Mouse (Mus musculus): Measurements from ENCODE around the gene Foxn3. TPM values are rescaled to one million over a fixed set of nuclear protein-coding genes. Genes with fewer than 3 reads are reported as not detected.
A peak's percentile ranks its signal among the peaks of the same experiment; 100 is the strongest.

Gene Foxn3
- total and polyA plus RNA-seq, 2 experiments, result 21.1 to 27.3 TPM

GRCm38 (mm10) chr12:99220333-99220732 lies 343.0 kb downstream of the Foxn3 start:
- no peak for DNase-seq (ENCODE audit: extremely low read depth, low read depth, low spot score)

DNA sequence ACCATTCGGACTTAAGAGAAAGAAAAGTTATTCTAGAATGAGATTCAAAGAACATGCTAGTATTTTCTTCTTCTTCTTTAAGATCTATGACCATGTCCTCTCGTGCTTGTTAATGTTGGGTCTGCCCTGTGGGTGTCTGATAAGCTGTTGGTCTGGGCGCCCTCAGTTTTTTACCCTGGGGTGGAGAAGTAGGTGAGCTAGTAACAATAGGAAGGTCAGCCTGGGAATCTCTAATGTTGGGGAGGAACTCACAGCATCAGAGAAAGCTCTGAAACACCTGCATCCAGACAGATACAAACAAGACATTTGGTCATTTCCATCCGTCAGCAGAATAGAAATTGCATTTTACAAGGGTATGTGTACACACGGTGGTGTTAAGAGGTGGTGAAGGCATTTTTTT lies 343.6 kb downstream of the Foxn3 start:
- Histone ChIP-seq H3K27me3 (ENCODE audit: control insufficient read depth, insufficient read depth, low read length) (no peaks in the 10 kb centered on the region), H3K9ac (ENCODE audit: low read depth, low read length) (no peak overlapping the region), H3K27ac (replicated peaks; ENCODE audit: insufficient read depth, low read depth, low read length) (no peak overlapping the region), H3K36me3 (ENCODE audit: control insufficient read depth, insufficient read depth, low read length) (no peaks in the 10 kb centered on the region), H3K4me1 (ENCODE audit: control insufficient read depth, insufficient read depth, low read length) (no peaks in the 10 kb centered on the region), H3K79me2 (ENCODE audit: control insufficient read depth, insufficient read depth, low read length) (peaks cover 19% of the 10 kb centered on the region), H3K4me3 (ENCODE audit: insufficient read depth, low read depth, low read length) (no peak overlapping the region)
- no peak for TF ChIP-seq CTCF (IDR thresholded peaks at IDR 0.05; ENCODE audit: low read depth, low read length)
- no peak for TF ChIP-seq POLR2A (IDR thresholded peaks at IDR 0.05; ENCODE audit: extremely low read depth, insufficient read depth, low read length)
- WGBS, result 96% methylated on average over 5 of the region's 5 CpGs
- DNase-seq (ENCODE audit: extremely low read depth, low read depth, low spot score), result no peak

More at GRCm38 (mm10) chr12:99220333-99220732, 343.0 kb downstream of the Foxn3 start:
- H3K27ac ChIP-seq (replicated peaks; ENCODE audit: insufficient read depth, low read depth, low read length), result no peak overlapping the region
- H3K4me3 ChIP-seq (ENCODE audit: insufficient read depth, low read depth, low read length), result no peak overlapping the region
- H3K4me1 ChIP-seq (ENCODE audit: control insufficient read depth, insufficient read depth, low read length), result no peaks in the 10 kb centered on the region
- no peak for TF ChIP-seq POLR2A (IDR thresholded peaks at IDR 0.05; ENCODE audit: extremely low read depth, insufficient read depth, low read length)
- no peak for TF ChIP-seq CTCF (IDR thresholded peaks at IDR 0.05; ENCODE audit: low read depth, low read length)
- no peak overlapping the region for H3K9ac ChIP-seq (ENCODE audit: low read depth, low read length)
- no peaks in the 10 kb centered on the region for H3K27me3 ChIP-seq (ENCODE audit: control insufficient read depth, insufficient read depth, low read length)
- H3K79me2 ChIP-seq (ENCODE audit: control insufficient read depth, insufficient read depth, low read length), result peaks cover 24% of the 10 kb centered on the region
- WGBS, result 92% methylated on average over 8 of the region's 8 CpGs
- H3K36me3 ChIP-seq (ENCODE audit: control insufficient read depth, insufficient read depth, low read length), result no peaks in the 10 kb centered on the region

DNA sequence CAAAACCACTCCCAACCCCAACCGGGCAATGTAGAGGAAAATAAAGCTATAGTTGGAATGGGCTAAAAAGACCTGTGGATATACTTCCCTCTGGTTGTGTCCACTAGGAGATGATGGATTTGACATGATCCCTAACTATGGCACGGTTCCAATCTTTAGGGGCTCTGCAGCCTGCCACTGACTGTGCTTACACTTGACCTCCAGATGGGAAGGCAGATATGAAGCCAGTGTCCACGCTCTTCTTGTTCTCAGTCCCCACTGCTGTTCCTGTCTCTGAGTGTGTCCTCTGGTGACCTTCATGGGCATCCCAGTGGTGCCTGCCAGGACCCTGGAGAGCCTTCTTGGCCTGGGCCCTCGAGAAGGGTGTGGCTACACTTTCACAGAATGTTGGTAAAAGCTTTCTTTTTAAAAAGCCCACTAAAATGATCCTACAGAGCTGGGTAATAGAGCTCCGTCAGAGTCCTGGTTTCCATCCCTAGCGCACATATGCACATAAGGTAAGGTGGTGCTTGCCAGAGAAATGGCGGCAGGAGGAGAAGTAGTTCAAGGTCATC lies 346.2 kb downstream of the Foxn3 start:
- peaks cover 9% of the 10 kb centered on the region; the same call in 1 of the 2 replicates for H3K79me2 ChIP-seq (ENCODE audit: control insufficient read depth, insufficient read depth, low read length)
- no peaks in the 10 kb centered on the region for H3K27me3 ChIP-seq (ENCODE audit: control insufficient read depth, insufficient read depth, low read length)
- H3K9ac ChIP-seq (ENCODE audit: low read depth, low read length), result no peak overlapping the region
- H3K36me3 ChIP-seq (ENCODE audit: control insufficient read depth, insufficient read depth, low read length), result no peaks in the 10 kb centered on the region
- H3K4me3 ChIP-seq (ENCODE audit: insufficient read depth, low read depth, low read length), result no peak overlapping the region
- H3K27ac ChIP-seq (replicated peaks; ENCODE audit: insufficient read depth, low read depth, low read length), result no peak overlapping the region
- TF ChIP-seq POLR2A (IDR thresholded peaks at IDR 0.05; ENCODE audit: extremely low read depth, insufficient read depth, low read length), result no peak
- 90% methylated on average over 7 of the region's 7 CpGs for WGBS
- no peaks in the 10 kb centered on the region for H3K4me1 ChIP-seq (ENCODE audit: control insufficient read depth, insufficient read depth, low read length)
- no peak for DNase-seq (ENCODE audit: extremely low read depth, low read depth, low spot score)

- Histone ChIP-seq H3K4me1 (ENCODE audit: control insufficient read depth, insufficient read depth, low read length) (no peaks in the 10 kb centered on the region), H3K27me3 (ENCODE audit: control insufficient read depth, insufficient read depth, low read length) (no peaks in the 10 kb centered on the region), H3K9ac (ENCODE audit: low read depth, low read length) (no peak overlapping the region), H3K79me2 (ENCODE audit: control insufficient read depth, insufficient read depth, low read length) (0 out of 2 replicates have a peak, but pooled peaks cover 5% of the 10 kb centered on the region), H3K4me3 (ENCODE audit: insufficient read depth, low read depth, low read length) (no peak overlapping the region), H3K27ac (replicated peaks; ENCODE audit: insufficient read depth, low read depth, low read length) (no peak overlapping the region), H3K36me3 (ENCODE audit: control insufficient read depth, insufficient read depth, low read length) (no peaks in the 10 kb centered on the region)
- no peak for TF ChIP-seq CTCF (IDR thresholded peaks at IDR 0.05; ENCODE audit: low read depth, low read length)
- no peak for TF ChIP-seq POLR2A (IDR thresholded peaks at IDR 0.05; ENCODE audit: extremely low read depth, insufficient read depth, low read length)
- no peak for DNase-seq (ENCODE audit: extremely low read depth, low read depth, low spot score)
- 90% methylated on average over 5 of the region's 5 CpGs for WGBS
Measured at GRCm38 (mm10) chr12:99216341-99216761, 347.0 kb downstream of the Foxn3 start.

DNA sequence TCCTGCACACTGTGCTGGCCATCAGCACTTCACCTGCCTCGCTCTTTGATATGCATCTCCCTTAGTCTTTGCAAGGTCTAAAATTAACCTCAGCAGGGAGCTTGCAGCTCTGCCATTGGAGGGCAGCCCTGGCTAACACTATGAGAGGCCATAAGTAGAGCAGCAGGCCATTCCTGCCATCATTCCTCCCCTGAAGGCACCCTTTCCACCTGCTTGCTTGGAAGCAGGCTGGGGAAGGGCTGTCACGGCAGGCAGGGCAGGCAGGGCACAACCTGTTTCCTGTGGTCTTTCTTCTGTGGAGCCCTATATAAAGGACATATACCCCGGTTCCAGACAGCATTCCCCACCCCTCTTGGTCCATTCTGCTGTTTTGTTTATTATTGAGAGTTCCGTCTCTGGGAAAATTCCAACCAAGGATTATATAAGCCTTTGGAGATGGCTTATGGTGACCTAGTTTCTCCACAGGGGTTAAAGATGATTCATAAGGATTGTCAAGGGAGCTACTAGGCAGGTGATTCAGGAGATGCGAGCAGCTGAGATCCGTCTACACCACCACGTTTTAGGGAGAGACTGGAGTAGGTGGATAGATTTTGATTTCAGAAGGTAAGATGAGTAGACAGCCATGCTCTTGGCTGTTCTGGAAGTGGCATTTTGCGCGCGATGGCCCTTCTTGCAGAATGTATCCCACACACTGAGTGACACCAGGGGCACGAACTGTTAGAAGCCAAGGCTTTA lies 347.7 kb downstream of the Foxn3 start:
- H3K4me1 ChIP-seq (ENCODE audit: control insufficient read depth, insufficient read depth, low read length), result no peaks in the 10 kb centered on the region
- DNase-seq (ENCODE audit: extremely low read depth, low read depth, low spot score), result peak; percentile 19
- TF ChIP-seq CTCF (IDR thresholded peaks at IDR 0.05; ENCODE audit: low read depth, low read length) (peak; percentile 21; the same call in 1 of the 2 replicates), POLR2A (IDR thresholded peaks at IDR 0.05; ENCODE audit: extremely low read depth, insufficient read depth, low read length) (no peak)
- H3K27ac ChIP-seq (replicated peaks; ENCODE audit: insufficient read depth, low read depth, low read length), result no peak overlapping the region
- no peak overlapping the region for H3K4me3 ChIP-seq (ENCODE audit: insufficient read depth, low read depth, low read length)
- H3K27me3 ChIP-seq (ENCODE audit: control insufficient read depth, insufficient read depth, low read length), result no peaks in the 10 kb centered on the region
- no peak overlapping the region for H3K9ac ChIP-seq (ENCODE audit: low read depth, low read length)
- no peaks in the 10 kb centered on the region for H3K36me3 ChIP-seq (ENCODE audit: control insufficient read depth, insufficient read depth, low read length)
- H3K79me2 ChIP-seq (ENCODE audit: control insufficient read depth, insufficient read depth, low read length), result 0 out of 2 replicates have a peak, but pooled peaks cover 5% of the 10 kb centered on the region
- 82% methylated on average over 11 of the region's 11 CpGs for WGBS

GRCm38 (mm10) chr12:99214098-99214497 lies 349.3 kb downstream of the Foxn3 start:
- DNase-seq (ENCODE audit: extremely low read depth, low read depth, low spot score), result no peak
- 92% methylated on average over 5 of the region's 5 CpGs for WGBS

More at GRCm38 (mm10) chr12:99214098-99214497, 349.3 kb downstream of the Foxn3 start:
- Histone ChIP-seq H3K36me3 (ENCODE audit: control insufficient read depth, insufficient read depth, low read length) (no peaks in the 10 kb centered on the region), H3K4me3 (ENCODE audit: insufficient read depth, low read depth, low read length) (no peak overlapping the region), H3K79me2 (ENCODE audit: control insufficient read depth, insufficient read depth, low read length) (0 out of 2 replicates have a peak, but pooled peaks cover 5% of the 10 kb centered on the region), H3K27me3 (ENCODE audit: control insufficient read depth, insufficient read depth, low read length) (no peaks in the 10 kb centered on the region), H3K27ac (replicated peaks; ENCODE audit: insufficient read depth, low read depth, low read length) (no peak overlapping the region), H3K9ac (ENCODE audit: low read depth, low read length) (no peak overlapping the region), H3K4me1 (ENCODE audit: control insufficient read depth, insufficient read depth, low read length) (no peaks in the 10 kb centered on the region; the same call in 1 of the 2 replicates)
- no peak for TF ChIP-seq POLR2A (IDR thresholded peaks at IDR 0.05; ENCODE audit: extremely low read depth, insufficient read depth, low read length)
- no peak for TF ChIP-seq CTCF (IDR thresholded peaks at IDR 0.05; ENCODE audit: low read depth, low read length)

Data from liver, adult 2 months (tissue).